Mouse (Mus musculus): ENCODE measurements around the gene Chn1. TPM values are rescaled to one million over a fixed set of nuclear protein-coding genes. Genes with fewer than 3 reads are reported as not detected.

The Chn1 gene
- polyA plus RNA-seq, 1 experiment from 2014 or later: 129 TPM

- DNase-seq (no peak), ATAC-seq (ENCODE audit: low FRiP score, low TSS enrichment) (no peak)
- WGBS: 96% methylated on average over 6 of the region's 6 CpGs
- Histone ChIP-seq H3K27ac (replicated peaks; ENCODE audit: low read depth, low read length) (no peak overlapping the region), H3K27me3 (ENCODE audit: control insufficient read depth, insufficient read depth, low read length) (no peaks in the 10 kb centered on the region), H3K9me3 (ENCODE audit: control insufficient read depth, low read length) (no peaks in the 10 kb centered on the region), H3K9ac (replicated peaks; ENCODE audit: low read length) (no peak overlapping the region), H3K36me3 (ENCODE audit: control insufficient read depth, insufficient read depth, low read length) (no peaks in the 10 kb centered on the region), H3K4me2 (ENCODE audit: low read length) (no peak overlapping the region), H3K4me1 (ENCODE audit: control insufficient read depth, insufficient read depth, low read length) (no peaks in the 10 kb centered on the region), H3K4me3 (replicated peaks; ENCODE audit: low read depth, low read length) (no peak overlapping the region)
Measured at GRCm38 (mm10) chr2:73637688-73638087, 137.5 kb downstream of the Chn1 start.

GRCm38 (mm10) chr2:73636387-73636786 lies 138.8 kb downstream of the Chn1 start:
- no peaks in the 10 kb centered on the region for H3K9me3 ChIP-seq (ENCODE audit: control insufficient read depth, low read length)
- no peak for ATAC-seq (ENCODE audit: low FRiP score, low TSS enrichment)
- WGBS: 85% methylated on average over 3 of the region's 3 CpGs
- H3K4me1 ChIP-seq (ENCODE audit: control insufficient read depth, insufficient read depth, low read length): no peaks in the 10 kb centered on the region
- H3K4me3 ChIP-seq (replicated peaks; ENCODE audit: low read depth, low read length): no peak overlapping the region
- 0 out of 2 replicates have a peak, but pooled peaks cover 2% of the 10 kb centered on the region for H3K36me3 ChIP-seq (ENCODE audit: control insufficient read depth, insufficient read depth, low read length)
- no peak overlapping the region for H3K27ac ChIP-seq (replicated peaks; ENCODE audit: low read depth, low read length)
- no peak for DNase-seq
- H3K4me2 ChIP-seq (ENCODE audit: low read length): no peak overlapping the region
- no peak overlapping the region for H3K9ac ChIP-seq (replicated peaks; ENCODE audit: low read length)
- H3K27me3 ChIP-seq (ENCODE audit: control insufficient read depth, insufficient read depth, low read length): no peaks in the 10 kb centered on the region

DNA sequence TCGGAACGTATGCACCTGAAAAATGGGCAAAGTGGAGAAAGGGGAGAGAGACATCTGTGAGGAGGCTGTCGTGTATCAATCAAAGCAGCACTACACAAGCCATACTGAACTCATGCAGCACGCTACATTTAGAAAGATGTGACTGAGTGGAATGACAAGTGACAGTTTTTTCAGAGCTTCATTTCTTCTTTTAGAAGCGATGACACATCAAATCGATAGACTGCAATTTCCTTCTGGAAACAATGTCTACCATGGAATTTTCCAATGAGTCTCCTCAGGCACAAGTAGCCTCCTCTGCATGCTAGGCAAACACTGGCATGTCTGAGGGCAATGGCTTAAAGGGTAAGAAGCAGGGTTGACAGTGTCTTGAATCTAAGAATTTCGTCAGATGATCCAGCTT lies 143.3 kb downstream of the Chn1 start:
- no peak overlapping the region for H3K4me3 ChIP-seq (replicated peaks; ENCODE audit: low read depth, low read length)
- WGBS: 96% methylated on average over 7 of the region's 7 CpGs
- no peaks in the 10 kb centered on the region for H3K27me3 ChIP-seq (ENCODE audit: control insufficient read depth, insufficient read depth, low read length)

DNA sequence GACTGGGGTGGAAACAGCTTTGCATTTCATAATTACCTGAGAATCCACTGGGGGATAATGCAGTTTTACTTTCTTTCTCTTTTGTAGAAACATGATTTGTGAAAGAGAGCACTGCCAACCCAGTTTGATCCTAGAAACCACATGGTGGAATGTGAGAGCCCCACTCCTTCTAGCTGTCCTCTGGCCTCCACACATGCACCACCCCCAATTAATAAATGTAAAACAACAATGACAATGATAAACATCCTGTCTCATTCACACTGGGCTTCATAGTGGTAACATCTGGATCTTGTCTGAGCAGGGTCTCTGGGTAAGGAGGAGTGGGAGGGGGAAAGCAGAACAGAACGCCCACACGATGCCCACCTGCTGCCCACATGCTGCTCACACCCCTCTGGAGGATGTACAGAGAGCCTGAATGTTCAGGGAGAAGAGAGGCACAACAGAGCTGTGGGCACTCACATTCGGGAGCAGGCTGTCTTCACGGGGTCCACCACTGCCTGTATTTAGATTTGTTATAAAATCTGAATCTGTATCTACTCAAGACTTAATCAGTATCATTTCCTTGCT lies 156.6 kb downstream of the Chn1 start:
- no peak for DNase-seq
- peaks cover 50% of the 10 kb centered on the region for H3K36me3 ChIP-seq (ENCODE audit: control insufficient read depth, insufficient read depth, low read length)
- ATAC-seq (ENCODE audit: low FRiP score, low TSS enrichment): no peak
- no peak overlapping the region for H3K9ac ChIP-seq (replicated peaks; ENCODE audit: low read length)
- H3K27me3 ChIP-seq (ENCODE audit: control insufficient read depth, insufficient read depth, low read length): no peaks in the 10 kb centered on the region
- no peak overlapping the region for H3K4me3 ChIP-seq (replicated peaks; ENCODE audit: low read depth, low read length)
- H3K27ac ChIP-seq (replicated peaks; ENCODE audit: low read depth, low read length): no peak overlapping the region
- no peaks in the 10 kb centered on the region for H3K9me3 ChIP-seq (ENCODE audit: control insufficient read depth, low read length)
- no peak overlapping the region for H3K4me2 ChIP-seq (ENCODE audit: low read length)
- 95% methylated on average over 4 of the region's 4 CpGs for WGBS
- H3K4me1 ChIP-seq (ENCODE audit: control insufficient read depth, insufficient read depth, low read length): no peaks in the 10 kb centered on the region

More for the DNA sequence above, 143.3 kb downstream of the Chn1 start:
- Histone ChIP-seq H3K36me3 (ENCODE audit: control insufficient read depth, insufficient read depth, low read length) (peaks cover 9% of the 10 kb centered on the region), H3K4me1 (ENCODE audit: control insufficient read depth, insufficient read depth, low read length) (no peaks in the 10 kb centered on the region), H3K9ac (replicated peaks; ENCODE audit: low read length) (no peak overlapping the region), H3K4me2 (ENCODE audit: low read length) (no peak overlapping the region), H3K27ac (replicated peaks; ENCODE audit: low read depth, low read length) (no peak overlapping the region), H3K9me3 (ENCODE audit: control insufficient read depth, low read length) (no peaks in the 10 kb centered on the region)
- no peak for ATAC-seq (ENCODE audit: low FRiP score, low TSS enrichment)
- DNase-seq: no peak

DNA sequence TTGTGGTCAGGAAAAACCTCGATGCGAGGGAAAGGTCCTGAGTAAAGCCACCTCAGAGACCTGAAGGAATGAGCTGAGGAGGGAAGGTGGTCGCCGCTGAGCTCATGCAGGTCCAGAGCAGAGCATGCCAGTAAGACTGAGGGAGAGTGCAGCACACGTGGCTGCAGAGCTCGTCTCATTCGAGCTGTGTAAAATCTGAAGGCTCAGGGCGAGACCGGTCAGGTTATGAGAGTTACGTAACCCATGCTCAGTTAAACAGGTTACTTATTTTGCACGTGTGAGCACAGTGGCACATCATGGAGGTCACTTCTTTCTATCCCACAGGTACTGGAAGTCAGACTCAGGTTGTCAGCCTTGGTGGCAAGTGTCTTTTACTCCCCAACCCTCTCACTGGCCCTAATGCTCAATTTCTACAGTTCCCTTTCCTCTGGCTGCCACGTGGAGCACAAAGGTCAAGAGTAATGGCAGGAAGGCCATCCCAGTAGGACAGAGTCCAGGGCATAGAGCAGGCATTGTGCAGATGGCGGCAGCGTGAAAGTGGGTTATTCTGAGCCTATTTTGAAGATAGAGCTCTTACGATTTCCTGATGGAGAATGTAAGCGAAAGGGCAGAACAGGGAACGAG lies 158.6 kb downstream of the Chn1 start:
- Histone ChIP-seq H3K4me2 (ENCODE audit: low read length) (no peak overlapping the region), H3K27me3 (ENCODE audit: control insufficient read depth, insufficient read depth, low read length) (no peaks in the 10 kb centered on the region), H3K4me3 (replicated peaks; ENCODE audit: low read depth, low read length) (no peak overlapping the region), H3K9ac (replicated peaks; ENCODE audit: low read length) (no peak overlapping the region), H3K4me1 (ENCODE audit: control insufficient read depth, insufficient read depth, low read length) (no peaks in the 10 kb centered on the region), H3K27ac (replicated peaks; ENCODE audit: low read depth, low read length) (no peak overlapping the region), H3K36me3 (ENCODE audit: control insufficient read depth, insufficient read depth, low read length) (peaks cover 46% of the 10 kb centered on the region), H3K9me3 (ENCODE audit: control insufficient read depth, low read length) (no peaks in the 10 kb centered on the region)
- DNase-seq: no peak
- ATAC-seq (ENCODE audit: low FRiP score, low TSS enrichment): no peak
- 85% methylated on average over 17 of the region's 17 CpGs for WGBS

- Histone ChIP-seq H3K36me3 (ENCODE audit: control insufficient read depth, insufficient read depth, low read length) (peaks cover 51% of the 10 kb centered on the region), H3K4me3 (replicated peaks; ENCODE audit: low read depth, low read length) (no peak overlapping the region), H3K27me3 (ENCODE audit: control insufficient read depth, insufficient read depth, low read length) (no peaks in the 10 kb centered on the region), H3K9ac (replicated peaks; ENCODE audit: low read length) (no peak overlapping the region), H3K27ac (replicated peaks; ENCODE audit: low read depth, low read length) (no peak overlapping the region), H3K4me2 (ENCODE audit: low read length) (no peak overlapping the region), H3K9me3 (ENCODE audit: control insufficient read depth, low read length) (no peaks in the 10 kb centered on the region), H3K4me1 (ENCODE audit: control insufficient read depth, insufficient read depth, low read length) (no peaks in the 10 kb centered on the region)
- ATAC-seq (ENCODE audit: low FRiP score, low TSS enrichment) (no peak), DNase-seq (no peak)
- WGBS: 91% methylated on average over 5 of the region's 5 CpGs
Measured at GRCm38 (mm10) chr2:73615456-73615855, 159.7 kb downstream of the Chn1 start.

DNA sequence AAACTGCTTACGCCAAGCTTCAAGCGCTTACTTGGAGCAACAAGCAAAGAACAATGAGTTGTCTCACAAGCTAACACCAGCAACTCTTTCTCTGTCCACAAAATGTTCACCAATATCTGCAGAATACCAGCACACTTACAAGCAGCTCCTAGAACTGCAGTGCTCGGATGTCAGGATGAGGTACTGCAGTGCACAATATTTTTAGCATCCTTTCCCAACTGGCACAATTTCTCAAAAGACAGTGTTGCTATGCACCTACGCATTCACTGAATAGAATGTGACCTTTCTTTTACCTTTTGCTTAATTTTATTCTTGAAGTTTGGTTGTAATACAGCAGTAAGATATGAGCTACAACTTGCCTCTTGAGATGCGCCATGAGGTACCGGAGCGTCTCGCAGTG lies 160.8 kb downstream of the Chn1 start:
- Histone ChIP-seq H3K4me3 (replicated peaks; ENCODE audit: low read depth, low read length) (no peak overlapping the region), H3K27me3 (ENCODE audit: control insufficient read depth, insufficient read depth, low read length) (no peaks in the 10 kb centered on the region), H3K9me3 (ENCODE audit: control insufficient read depth, low read length) (no peaks in the 10 kb centered on the region), H3K27ac (replicated peaks; ENCODE audit: low read depth, low read length) (no peak overlapping the region), H3K36me3 (ENCODE audit: control insufficient read depth, insufficient read depth, low read length) (peaks cover 51% of the 10 kb centered on the region), H3K4me1 (ENCODE audit: control insufficient read depth, insufficient read depth, low read length) (no peaks in the 10 kb centered on the region), H3K4me2 (ENCODE audit: low read length) (no peak overlapping the region), H3K9ac (replicated peaks; ENCODE audit: low read length) (no peak overlapping the region)
- WGBS: 94% methylated on average over 8 of the region's 8 CpGs
- DNase-seq: no peak
- no peak for ATAC-seq (ENCODE audit: low FRiP score, low TSS enrichment)

- Histone ChIP-seq H3K4me2 (ENCODE audit: low read length) (no peak overlapping the region), H3K4me1 (ENCODE audit: control insufficient read depth, insufficient read depth, low read length) (no peaks in the 10 kb centered on the region), H3K4me3 (replicated peaks; ENCODE audit: low read depth, low read length) (no peak overlapping the region), H3K9me3 (ENCODE audit: control insufficient read depth, low read length) (no peaks in the 10 kb centered on the region), H3K27ac (replicated peaks; ENCODE audit: low read depth, low read length) (no peak overlapping the region), H3K27me3 (ENCODE audit: control insufficient read depth, insufficient read depth, low read length) (no peaks in the 10 kb centered on the region), H3K36me3 (ENCODE audit: control insufficient read depth, insufficient read depth, low read length) (peaks cover 45% of the 10 kb centered on the region), H3K9ac (replicated peaks; ENCODE audit: low read length) (no peak overlapping the region)
- ATAC-seq (ENCODE audit: low FRiP score, low TSS enrichment) (no peak), DNase-seq (no peak)
- 96% methylated on average over 7 of the region's 7 CpGs for WGBS
Measured at GRCm38 (mm10) chr2:73612941-73613340, 162.2 kb downstream of the Chn1 start.

- H3K9ac ChIP-seq (replicated peaks; ENCODE audit: low read length): no peak overlapping the region
- DNase-seq (no peak), ATAC-seq (ENCODE audit: low FRiP score, low TSS enrichment) (no peak)
- 97% methylated on average over 6 of the region's 6 CpGs for WGBS
- H3K27me3 ChIP-seq (ENCODE audit: control insufficient read depth, insufficient read depth, low read length): no peaks in the 10 kb centered on the region
- no peaks in the 10 kb centered on the region for H3K4me1 ChIP-seq (ENCODE audit: control insufficient read depth, insufficient read depth, low read length)
- peaks cover 41% of the 10 kb centered on the region for H3K36me3 ChIP-seq (ENCODE audit: control insufficient read depth, insufficient read depth, low read length)
- no peaks in the 10 kb centered on the region for H3K9me3 ChIP-seq (ENCODE audit: control insufficient read depth, low read length)
- no peak overlapping the region for H3K27ac ChIP-seq (replicated peaks; ENCODE audit: low read depth, low read length)
- H3K4me2 ChIP-seq (ENCODE audit: low read length): no peak overlapping the region
- H3K4me3 ChIP-seq (replicated peaks; ENCODE audit: low read depth, low read length): no peak overlapping the region
Measured at GRCm38 (mm10) chr2:73612367-73612914, 162.7 kb downstream of the Chn1 start.

Data from midbrain, embryonic 14.5 days (tissue).